In the genomic region with DNA sequence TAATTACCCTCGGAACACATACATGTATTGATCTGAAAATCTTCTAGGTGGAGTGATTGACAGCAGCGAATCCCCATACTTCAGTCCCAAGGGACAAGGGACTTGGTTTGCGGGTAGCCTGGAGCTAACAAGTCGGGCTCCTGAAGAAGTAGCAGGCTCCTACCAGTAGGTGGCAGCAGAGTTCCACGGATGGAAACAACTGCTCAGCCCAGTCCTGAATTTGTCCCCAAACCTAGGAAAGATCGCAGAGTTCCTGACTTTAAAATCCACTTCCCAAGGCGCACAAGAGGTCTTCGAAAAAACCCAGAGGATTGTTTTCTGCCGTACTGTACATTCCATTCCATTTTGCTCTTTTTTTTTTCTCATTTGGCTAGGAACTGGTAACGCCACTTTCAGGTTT, we compare ENCODE assay signal across 7 mouse cellular contexts.
DNase-seq lines count a peak whose midpoint lies in the region; ATAC-seq and TF ChIP-seq lines count a peak whose summit lies in the region.

No protein-coding gene starts in this region.

- peak; percentile 88 for TF ChIP-seq EP300 in heart, adult 2 months (IDR thresholded peaks at IDR 0.05; ENCODE audit: insufficient read depth, low read depth, low read length)

- H3K4me1 ChIP-seq in embryonic facial prominence, embryonic 11.5 days (ENCODE audit: control insufficient read depth, insufficient read depth, low read length): no peaks in the 10 kb centered on the region
- H3K4me1 ChIP-seq in heart, adult 2 months (ENCODE audit: control insufficient read depth, insufficient read depth, low read length): no peaks in the 10 kb centered on the region
- no peaks in the 10 kb centered on the region for H3K4me1 ChIP-seq in kidney, adult 2 months (ENCODE audit: control insufficient read depth, insufficient read depth, low read length)
- H3K4me1 ChIP-seq in limb, embryonic 11.5 days (ENCODE audit: control insufficient read depth, insufficient read depth, low read length): no peaks in the 10 kb centered on the region
- H3K4me1 ChIP-seq in midbrain, embryonic 14.5 days (ENCODE audit: control insufficient read depth, insufficient read depth, low read length): peaks cover 4% of the 10 kb centered on the region; the same call in 1 of the 2 replicates

- H3K79me2 ChIP-seq in heart, adult 2 months (replicated peaks; ENCODE audit: control insufficient read depth, insufficient read depth, low read length): no peaks in the 10 kb centered on the region

- no peaks in the 10 kb centered on the region for H3K36me3 ChIP-seq in embryonic facial prominence, embryonic 11.5 days (replicated peaks; ENCODE audit: control insufficient read depth, insufficient read depth, low read depth, low read length)
- no peaks in the 10 kb centered on the region for H3K36me3 ChIP-seq in heart, adult 2 months (ENCODE audit: control insufficient read depth, insufficient read depth, low read length)
- H3K36me3 ChIP-seq in kidney, adult 2 months (ENCODE audit: control insufficient read depth, insufficient read depth, low read length): no peaks in the 10 kb centered on the region
- H3K36me3 ChIP-seq in limb, embryonic 11.5 days (ENCODE audit: control insufficient read depth, insufficient read depth, low read length): no peaks in the 10 kb centered on the region
- no peaks in the 10 kb centered on the region for H3K36me3 ChIP-seq in midbrain, embryonic 14.5 days (ENCODE audit: control insufficient read depth, insufficient read depth, low read length)

- DNase-seq in adrenal gland, postnatal 25 days: peak; percentile 84
- peak; percentile 94 for DNase-seq in embryonic facial prominence, embryonic 11.5 days (ENCODE audit: low spot score)
- peak; percentile 69 to 86 for DNase-seq in heart, adult 2 months
- DNase-seq in kidney, adult 2 months: peak; percentile 86
- DNase-seq in limb, embryonic 11.5 days (ENCODE audit: low spot score): peak; percentile 95
- DNase-seq in midbrain, embryonic 14.5 days: peak; percentile 95
- DNase-seq in spleen, adult 18-20 months: peak; percentile 28 to 71

- no peak overlapping the region for H3K9ac ChIP-seq in embryonic facial prominence, embryonic 11.5 days (replicated peaks; ENCODE audit: low read length)
- no peak overlapping the region for H3K9ac ChIP-seq in heart, adult 2 months (ENCODE audit: low read depth, low read length)
- H3K9ac ChIP-seq in limb, embryonic 11.5 days (ENCODE audit: low read length): no peak overlapping the region
- H3K9ac ChIP-seq in midbrain, embryonic 14.5 days (replicated peaks; ENCODE audit: low read length): no peak overlapping the region

- WGBS in embryonic facial prominence, embryonic 11.5 days: 11% methylated on average over 10 of the region's 10 CpGs
- WGBS in heart, adult 2 months: 5% methylated on average over 10 of the region's 10 CpGs
- 2% methylated on average over 10 of the region's 10 CpGs for WGBS in kidney, adult 2 months
- 14% methylated on average over 10 of the region's 10 CpGs for WGBS in limb, embryonic 11.5 days
- 12% methylated on average over 10 of the region's 10 CpGs for WGBS in midbrain, embryonic 14.5 days

- 0 out of 2 replicates have a peak, but pooled peaks have one; percentile 100 for TF ChIP-seq CTCF in heart, adult 2 months (IDR thresholded peaks at IDR 0.05)
- peak; percentile 98; the same call in 1 of the 2 replicates for TF ChIP-seq CTCF in kidney, adult 2 months (conservative IDR thresholded peaks at IDR 0.05; ENCODE audit: insufficient read depth, insufficient read length, low read depth, low read length)

- no peak overlapping the region for H3K4me3 ChIP-seq in embryonic facial prominence, embryonic 11.5 days (ENCODE audit: low read depth, low read length)
- H3K4me3 ChIP-seq in heart, adult 2 months: peak overlapping the region; percentile 43
- H3K4me3 ChIP-seq in kidney, adult 2 months (ENCODE audit: insufficient read depth, low read depth, low read length): no peak overlapping the region
- H3K4me3 ChIP-seq in limb, embryonic 11.5 days (ENCODE audit: low read depth, low read length): no peak overlapping the region
- H3K4me3 ChIP-seq in midbrain, embryonic 14.5 days (replicated peaks; ENCODE audit: low read depth, low read length): no peak overlapping the region

- H3K27ac ChIP-seq in embryonic facial prominence, embryonic 11.5 days (replicated peaks; ENCODE audit: low read depth, low read length): no peak overlapping the region
- H3K27ac ChIP-seq in heart, adult 2 months: no peak overlapping the region
- H3K27ac ChIP-seq in kidney, adult 2 months (ENCODE audit: insufficient read depth, low read depth, low read length): no peak overlapping the region
- no peak overlapping the region for H3K27ac ChIP-seq in limb, embryonic 11.5 days (replicated peaks; ENCODE audit: low read depth, low read length)
- H3K27ac ChIP-seq in midbrain, embryonic 14.5 days (replicated peaks; ENCODE audit: low read depth, low read length): no peak overlapping the region

- intact Hi-C loops in heart, adult 2 months (cut with DNase I): loop anchor here (1.0 to 2.0 kb wide), 4 partner anchors 71 to 251 kb away; no protein-coding TSS in a partner anchor

- no peaks in the 10 kb centered on the region for H3K9me3 ChIP-seq in embryonic facial prominence, embryonic 11.5 days (replicated peaks; ENCODE audit: control insufficient read depth, low read length)
- no peaks in the 10 kb centered on the region for H3K9me3 ChIP-seq in limb, embryonic 11.5 days (ENCODE audit: control insufficient read depth, low read length)
- no peaks in the 10 kb centered on the region for H3K9me3 ChIP-seq in midbrain, embryonic 14.5 days (ENCODE audit: control insufficient read depth, low read length)

- TF ChIP-seq POLR2A in heart, adult 2 months (IDR thresholded peaks at IDR 0.05; ENCODE audit: insufficient read depth, low read depth, low read length): no peak
- TF ChIP-seq POLR2A in kidney, adult 2 months (IDR thresholded peaks at IDR 0.05; ENCODE audit: low read depth, low read length): no peak

- no peaks in the 10 kb centered on the region for H3K27me3 ChIP-seq in embryonic facial prominence, embryonic 11.5 days (ENCODE audit: control insufficient read depth, insufficient read depth, low read length)
- no peaks in the 10 kb centered on the region for H3K27me3 ChIP-seq in heart, adult 2 months (ENCODE audit: control insufficient read depth, insufficient read depth, low read length)
- no peaks in the 10 kb centered on the region for H3K27me3 ChIP-seq in kidney, adult 2 months (replicated peaks; ENCODE audit: control insufficient read depth, insufficient read depth, low read length)
- H3K27me3 ChIP-seq in limb, embryonic 11.5 days (ENCODE audit: control insufficient read depth, insufficient read depth, low read length): peaks cover 5% of the 10 kb centered on the region; the same call in 1 of the 2 replicates
- H3K27me3 ChIP-seq in midbrain, embryonic 14.5 days (ENCODE audit: control insufficient read depth, insufficient read depth, low read length): 0 out of 2 replicates have a peak, but pooled peaks cover 3% of the 10 kb centered on the region

- H3K4me2 ChIP-seq in embryonic facial prominence, embryonic 11.5 days (ENCODE audit: low read depth, low read length): no peak overlapping the region
- no peak overlapping the region for H3K4me2 ChIP-seq in limb, embryonic 11.5 days (ENCODE audit: low read depth, severe bottlenecking)
- peak overlapping the region; percentile 33 for H3K4me2 ChIP-seq in midbrain, embryonic 14.5 days (ENCODE audit: low read length)

- ATAC-seq in embryonic facial prominence, embryonic 11.5 days (replicated peaks; ENCODE audit: insufficient number of reproducible peaks, low FRiP score, low TSS enrichment, low read depth): no peak
- no peak for ATAC-seq in limb, embryonic 11.5 days (ENCODE audit: insufficient number of reproducible peaks, low FRiP score, low TSS enrichment, low read depth)
- peak; percentile 57 for ATAC-seq in midbrain, embryonic 14.5 days (ENCODE audit: low FRiP score, low TSS enrichment)
